ENCODE assay signal across 11 mouse cellular contexts in genomic region chr5:91629472-91629871, GRCm38 (mm10).
DNase-seq lines count a peak whose midpoint lies in the region; ATAC-seq and TF ChIP-seq lines count a peak whose summit lies in the region.
"Had no signal": no experiment of that assay in that cellular context is flagged by ENCODE, and none has a peak within 500 bp of the region (broad histone marks: within the 10 kb centered on the region; RNA-seq: fewer than 3 reads in every experiment).

No protein-coding gene starts in this region.

- H3K27me3 ChIP-seq in lung, embryonic 14.5 days (ENCODE audit: insufficient read depth, low read length), result no peaks in the 10 kb centered on the region
- H3K27me3 ChIP-seq in heart, embryonic 13.5 days (replicated peaks), result no peaks in the 10 kb centered on the region
- no peaks in the 10 kb centered on the region for H3K27me3 ChIP-seq in stomach, embryonic 16.5 days (ENCODE audit: control insufficient read depth, insufficient read depth, low read length)
- no peaks in the 10 kb centered on the region for H3K27me3 ChIP-seq in midbrain, embryonic 13.5 days
- H3K27me3 ChIP-seq: stomach, embryonic 15.5 days had no signal

- peak; percentile 47 for DNase-seq in lung, embryonic 14.5 days
- DNase-seq in lung, postnatal 4 days, result no peak
- DNase-seq in adrenal gland, postnatal 36 days, result peak; percentile 29
- no peak for DNase-seq in layer of hippocampus, postnatal 10 days (ENCODE audit: low spot score in 2 of 2)
- DNase-seq: forebrain, postnatal 0 days had no signal

- no peaks in the 10 kb centered on the region for H3K9me3 ChIP-seq in lung, embryonic 14.5 days (ENCODE audit: low read depth, low read length)
- H3K9me3 ChIP-seq in heart, embryonic 13.5 days, result no peaks in the 10 kb centered on the region
- H3K9me3 ChIP-seq in stomach, embryonic 16.5 days (replicated peaks; ENCODE audit: control insufficient read depth, low read length), result no peaks in the 10 kb centered on the region
- no peaks in the 10 kb centered on the region for H3K9me3 ChIP-seq in midbrain, embryonic 13.5 days
- H3K9me3 ChIP-seq: stomach, embryonic 15.5 days had no signal

- WGBS in lung, embryonic 14.5 days, result 50% methylated on average over 5 of the region's 5 CpGs
- 19% methylated on average over 5 of the region's 5 CpGs for WGBS in heart, embryonic 13.5 days
- 50% methylated on average over 5 of the region's 5 CpGs for WGBS in stomach, embryonic 16.5 days
- 80% methylated on average over 5 of the region's 5 CpGs for WGBS in midbrain, embryonic 13.5 days

- H3K4me3 ChIP-seq in lung, embryonic 14.5 days (ENCODE audit: low read depth, low read length), result no peak overlapping the region
- no peak overlapping the region for H3K4me3 ChIP-seq in heart, embryonic 13.5 days
- no peak overlapping the region for H3K4me3 ChIP-seq in stomach, embryonic 16.5 days (replicated peaks; ENCODE audit: low read length)
- H3K4me3 ChIP-seq in midbrain, embryonic 13.5 days (replicated peaks), result no peak overlapping the region
- H3K4me3 ChIP-seq: stomach, embryonic 15.5 days had no signal

- no peak; the same call in 1 of the 2 replicates for ATAC-seq in lung, embryonic 14.5 days (ENCODE audit: insufficient read depth)
- ATAC-seq in heart, embryonic 13.5 days (ENCODE audit: extremely low read depth, insufficient number of reproducible peaks, low FRiP score, low TSS enrichment), result peak; percentile 71; the same call in 1 of the 2 replicates
- 0 out of 2 replicates have a peak, but pooled peaks have one; percentile 10 for ATAC-seq in stomach, embryonic 16.5 days (ENCODE audit: insufficient read depth, low FRiP score)
- ATAC-seq in midbrain, embryonic 13.5 days, result no peak
- ATAC-seq in erythroid progenitor cell, adult 5-6 weeks (replicated peaks; ENCODE audit: low FRiP score, poor library complexity, severe bottlenecking), result no peak
- ATAC-seq: activated CD4-positive, CD25-positive, alpha-beta regulatory T cell, adult 4 months; forebrain, postnatal 0 days had no signal

- no peaks in the 10 kb centered on the region for H3K4me1 ChIP-seq in lung, embryonic 14.5 days (ENCODE audit: insufficient read depth)
- peaks cover 17% of the 10 kb centered on the region for H3K4me1 ChIP-seq in heart, embryonic 13.5 days
- H3K4me1 ChIP-seq in stomach, embryonic 16.5 days (ENCODE audit: control insufficient read depth, insufficient read depth, low read length), result no peaks in the 10 kb centered on the region
- no peaks in the 10 kb centered on the region for H3K4me1 ChIP-seq in midbrain, embryonic 13.5 days (replicated peaks)
- H3K4me1 ChIP-seq: stomach, embryonic 15.5 days had no signal

- no peak overlapping the region for H3K4me2 ChIP-seq in lung, embryonic 14.5 days
- H3K4me2 ChIP-seq in heart, embryonic 13.5 days, result peak overlapping the region; percentile 20; the same call in 1 of the 2 replicates
- H3K4me2 ChIP-seq in stomach, embryonic 16.5 days (ENCODE audit: low read depth, low read length), result no peak overlapping the region
- H3K4me2 ChIP-seq in midbrain, embryonic 13.5 days (replicated peaks), result no peak overlapping the region
- H3K4me2 ChIP-seq: stomach, embryonic 15.5 days had no signal

- TF ChIP-seq CTCF in lung, embryonic 14.5 days (IDR thresholded peaks at IDR 0.05; ENCODE audit: low read depth), result no peak

- H3K9ac ChIP-seq in lung, embryonic 14.5 days, result no peak overlapping the region
- no peak overlapping the region for H3K9ac ChIP-seq in heart, embryonic 13.5 days
- H3K9ac ChIP-seq in stomach, embryonic 16.5 days (ENCODE audit: low read length), result no peak overlapping the region
- no peak overlapping the region for H3K9ac ChIP-seq in midbrain, embryonic 13.5 days (replicated peaks)
- H3K9ac ChIP-seq: forebrain, postnatal 0 days; stomach, embryonic 15.5 days had no signal

- no peak overlapping the region for H3K27ac ChIP-seq in lung, embryonic 14.5 days (ENCODE audit: low read depth)
- peak overlapping the region; percentile 91 for H3K27ac ChIP-seq in heart, embryonic 13.5 days (replicated peaks)
- no peak overlapping the region for H3K27ac ChIP-seq in stomach, embryonic 16.5 days (ENCODE audit: low read length)
- no peak overlapping the region for H3K27ac ChIP-seq in midbrain, embryonic 13.5 days
- H3K27ac ChIP-seq: stomach, embryonic 15.5 days had no signal

- H3K36me3 ChIP-seq in lung, embryonic 14.5 days (ENCODE audit: insufficient read depth), result no peaks in the 10 kb centered on the region
- H3K36me3 ChIP-seq in heart, embryonic 13.5 days, result peaks cover 15% of the 10 kb centered on the region; the same call in 1 of the 2 replicates
- no peaks in the 10 kb centered on the region for H3K36me3 ChIP-seq in stomach, embryonic 16.5 days (ENCODE audit: control insufficient read depth, insufficient read depth, low read length)
- H3K36me3 ChIP-seq in midbrain, embryonic 13.5 days, result no peaks in the 10 kb centered on the region
- H3K36me3 ChIP-seq: stomach, embryonic 15.5 days had no signal

Comparison
In these comparisons a context has a peak if more than half of its experiments do, and no peak if none do; other contexts are left out.
1. DNase-seq: peak in lung, embryonic 14.5 days (single experiment) and adrenal gland, postnatal 36 days (2 of 2); none in lung, postnatal 4 days (0 of 2) and layer of hippocampus, postnatal 10 days (0 of 2).
2. ATAC-seq: peak in heart, embryonic 13.5 days (single experiment) and stomach, embryonic 16.5 days (single experiment); none in lung, embryonic 14.5 days (single experiment), midbrain, embryonic 13.5 days (single experiment) and erythroid progenitor cell, adult 5-6 weeks (single experiment).